Mouse (Mus musculus) embryonic fibroblast, embryonic 13.5 days (primary cell): ENCODE measurements around the gene Iqschfp.

Experiments used
- CTCF ChIP-seq: IDR thresholded peaks from 2 replicates; pipeline ENCODE4 v1.5.1; 2011; ENCODE audit warnings: mild to moderate bottlenecking, control low read depth, low read length, moderate library complexity, borderline replicate concordance; ENCODE audit not compliant: insufficient read depth
- POLR2A ChIP-seq: IDR thresholded peaks from 2 replicates; pipeline ENCODE4 v1.6.1; 2011; ENCODE audit warnings: low read depth, mild to moderate bottlenecking, control low read depth, low read length, moderate library complexity

DNA sequence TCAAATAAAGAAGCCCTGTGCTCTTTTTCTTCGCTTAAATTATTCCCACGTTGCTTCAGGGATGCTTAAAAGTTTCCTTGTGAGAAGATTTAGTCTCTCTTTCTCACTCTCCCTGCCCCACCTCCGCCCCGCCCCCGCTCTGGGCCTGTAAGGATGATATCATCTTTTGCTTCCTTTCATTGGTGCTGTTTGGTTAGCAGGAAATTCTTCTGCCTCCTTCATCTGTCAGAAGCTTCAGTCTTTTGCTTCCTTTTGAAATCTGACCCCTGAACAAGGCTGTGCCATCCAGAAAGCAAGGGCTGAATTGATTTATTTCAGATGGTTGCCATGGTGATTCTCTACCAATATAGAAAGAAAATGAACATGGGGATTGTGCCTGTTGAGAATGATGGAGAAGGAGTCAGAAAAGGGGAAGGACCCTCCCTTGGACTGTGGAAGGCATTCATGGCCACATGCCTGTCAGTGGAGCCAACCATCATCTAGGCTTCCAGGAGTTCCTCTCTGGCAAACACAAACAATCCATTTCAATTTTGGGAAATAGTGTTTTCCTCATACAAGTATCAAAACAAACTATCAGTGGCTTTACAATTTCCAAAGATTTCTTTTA lies 62.5 kb downstream of the Iqschfp start:
- no peak for TF ChIP-seq POLR2A
- no peak for TF ChIP-seq CTCF
